Mouse (Mus musculus) urinary bladder, postnatal 14 days (tissue): ENCODE data around the gene Zmynd8.

ENCODE experiments used
- DNase-seq: peaks from one replicate; pipeline ENCODE4 v3.0.0; 2021; ENCODE audit warnings: low spot score

The Zmynd8 gene

DNA sequence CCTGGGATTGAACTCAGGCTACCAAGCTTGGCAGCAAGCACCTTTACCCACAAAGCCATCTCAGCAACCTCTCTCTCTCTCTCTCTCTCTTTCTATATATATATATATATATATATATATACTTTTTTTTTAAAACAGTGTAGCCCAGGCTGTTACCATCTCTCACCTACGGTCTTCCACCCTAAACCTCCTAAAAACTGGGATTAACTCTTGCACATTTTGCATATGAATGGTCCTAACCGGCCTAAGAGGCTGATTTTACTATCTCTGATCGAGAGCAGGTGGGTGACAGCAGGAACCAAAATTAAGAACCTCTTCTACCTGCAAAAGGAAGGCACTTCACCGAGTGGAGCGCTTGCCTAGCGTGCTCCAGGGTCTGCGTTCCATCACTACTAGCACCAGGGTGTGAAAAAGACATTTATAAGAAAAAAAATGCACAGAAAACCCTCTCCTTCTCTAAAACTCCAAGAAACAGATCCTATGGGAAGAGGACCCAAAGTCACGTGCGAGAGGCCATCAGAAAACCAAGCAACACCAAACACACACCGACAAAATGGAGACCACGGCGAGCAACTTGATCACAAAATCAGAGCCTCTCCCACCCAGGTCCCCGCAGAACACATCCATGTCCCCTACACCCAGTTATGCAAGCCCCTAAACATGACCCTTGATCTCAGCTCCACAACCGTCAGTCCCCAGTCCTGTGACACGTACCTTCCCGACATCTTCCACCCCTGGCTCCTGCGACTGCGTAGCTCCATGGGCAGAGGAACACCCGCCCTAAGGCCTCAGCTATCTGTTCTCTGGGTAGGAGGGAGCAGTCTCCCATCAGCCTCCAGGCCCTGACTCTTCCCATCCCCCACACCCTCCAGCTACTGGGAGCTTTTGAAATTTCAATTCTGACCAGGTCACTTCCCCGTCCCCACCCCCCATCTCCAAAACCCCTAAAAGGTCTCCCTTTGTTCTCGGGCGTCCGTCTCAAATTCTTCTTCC lies at the start of gene Zmynd8:
Zmynd8 (minus strand) TSS at position 815 of the 993 bp plus-strand sequence.
- DNase-seq: no peak

DNA sequence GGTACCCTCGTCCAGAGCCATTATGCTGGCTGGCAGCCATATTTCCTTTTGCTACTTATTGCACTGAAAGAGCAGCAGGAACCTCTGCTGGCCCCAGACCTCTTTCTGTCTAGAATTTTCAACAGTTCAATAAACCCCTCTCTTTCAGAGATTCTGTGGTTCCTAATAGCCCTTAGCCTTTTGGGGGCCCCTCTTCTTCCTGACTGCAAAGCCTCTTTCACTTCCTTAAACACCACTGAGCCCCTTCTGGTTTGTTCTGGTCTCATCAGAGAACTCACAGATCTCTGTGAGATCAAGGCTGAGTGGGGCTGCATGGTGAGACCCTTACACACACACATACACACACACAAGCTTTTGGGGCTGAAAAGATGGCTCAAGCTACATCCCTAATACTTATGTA lies 49.2 kb upstream of the Zmynd8 start:
- no peak for DNase-seq

DNA sequence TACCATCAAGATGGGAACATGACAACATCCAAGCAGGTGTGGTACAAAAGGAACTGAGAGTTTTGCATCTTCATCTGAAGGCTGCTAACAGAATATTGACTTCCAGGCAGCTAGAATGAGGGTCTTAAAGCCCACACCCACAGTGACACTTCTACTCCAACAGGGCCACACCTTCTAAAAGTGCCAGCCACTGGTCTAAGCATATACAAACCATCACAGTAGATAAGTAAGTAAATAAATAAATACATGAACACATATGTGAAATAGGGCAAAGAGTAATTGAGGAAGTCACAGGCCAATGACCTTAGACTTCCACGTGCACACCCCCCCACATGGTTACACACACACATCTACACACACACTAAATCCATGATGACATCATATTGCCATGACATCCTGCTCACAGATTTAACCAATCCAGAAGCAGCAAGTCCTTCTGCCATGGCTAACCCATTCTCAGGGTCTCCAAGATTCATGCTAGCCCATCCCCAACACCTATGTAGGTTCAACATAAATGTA lies 47.3 kb upstream of the Zmynd8 start:
- no peak for DNase-seq

DNA sequence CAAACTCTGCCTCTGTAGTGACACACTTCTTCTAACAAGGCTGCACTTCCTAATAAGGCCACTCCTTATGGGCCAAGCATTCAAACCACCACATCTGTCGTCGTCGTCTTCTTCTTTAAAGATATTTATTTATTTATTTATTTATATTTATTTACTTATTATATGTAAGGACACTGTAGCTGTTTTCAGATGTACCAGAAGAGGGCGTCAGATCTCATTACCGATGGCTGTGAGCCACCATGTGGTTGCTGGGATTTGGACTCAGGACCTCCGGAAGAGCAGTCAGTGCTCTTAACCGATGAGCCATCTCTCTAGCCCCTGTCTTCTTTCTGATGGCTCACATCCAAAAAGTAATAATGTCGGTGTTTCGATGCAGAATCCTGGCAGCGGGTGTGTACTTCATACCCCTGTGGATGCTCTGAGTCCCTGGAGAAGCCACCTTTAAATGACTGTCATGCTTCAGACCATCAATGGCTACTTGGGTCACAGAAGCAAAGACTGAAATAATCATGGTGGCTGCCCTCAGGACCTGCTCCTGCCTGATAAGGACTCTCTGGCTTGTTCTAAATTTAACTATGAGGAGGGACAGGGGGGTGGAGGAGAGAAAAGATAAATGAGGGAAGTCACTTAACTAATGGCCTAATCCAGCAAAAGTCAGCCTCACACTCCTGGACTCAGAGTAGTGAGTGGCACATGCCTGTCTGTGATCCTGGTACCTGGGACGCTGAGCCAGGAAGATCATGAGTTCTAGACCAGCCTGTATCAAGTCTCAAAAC lies 45.9 kb upstream of the Zmynd8 start:
- DNase-seq: no peak

DNA sequence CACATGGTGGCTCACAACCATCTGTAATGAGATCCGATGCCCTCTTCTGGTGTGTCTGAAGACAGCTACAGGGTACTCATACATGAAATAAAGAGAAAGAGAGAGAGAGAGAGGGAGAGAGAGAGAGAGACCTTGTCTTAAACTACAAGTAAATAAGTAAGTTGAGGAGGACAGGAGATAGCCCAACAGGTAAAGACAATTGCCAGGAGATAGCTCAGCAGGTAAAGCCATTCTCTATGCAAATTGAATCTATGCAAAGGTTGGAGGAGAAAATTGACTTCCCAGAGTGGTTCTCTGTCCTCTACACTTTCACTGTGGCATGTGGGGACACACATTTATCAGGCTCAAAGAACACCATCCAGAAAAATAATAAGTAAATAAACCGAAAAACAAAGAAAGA lies 44.3 kb upstream of the Zmynd8 start:
- no peak for DNase-seq

DNA sequence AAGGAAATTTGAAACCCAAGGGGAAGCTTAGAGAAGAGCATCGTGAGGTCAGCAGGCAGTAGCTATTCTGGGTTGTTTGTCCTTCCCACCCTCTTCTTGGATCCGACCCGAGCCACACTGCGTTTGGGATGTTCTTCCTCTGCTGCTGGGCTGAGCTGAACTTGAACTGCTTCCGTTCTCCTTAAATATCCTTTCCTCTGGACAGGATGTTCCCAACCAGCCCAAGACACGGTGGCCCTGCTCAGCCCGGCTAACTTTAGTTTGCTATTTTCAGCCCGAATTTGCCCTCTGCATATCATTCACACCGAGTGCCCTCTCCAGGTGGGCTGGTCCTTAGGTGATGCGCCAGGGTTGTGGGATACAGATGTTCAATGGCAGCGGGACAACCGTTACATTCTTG lies 37.3 kb upstream of the Zmynd8 start:
- peak; percentile 42 for DNase-seq

DNA sequence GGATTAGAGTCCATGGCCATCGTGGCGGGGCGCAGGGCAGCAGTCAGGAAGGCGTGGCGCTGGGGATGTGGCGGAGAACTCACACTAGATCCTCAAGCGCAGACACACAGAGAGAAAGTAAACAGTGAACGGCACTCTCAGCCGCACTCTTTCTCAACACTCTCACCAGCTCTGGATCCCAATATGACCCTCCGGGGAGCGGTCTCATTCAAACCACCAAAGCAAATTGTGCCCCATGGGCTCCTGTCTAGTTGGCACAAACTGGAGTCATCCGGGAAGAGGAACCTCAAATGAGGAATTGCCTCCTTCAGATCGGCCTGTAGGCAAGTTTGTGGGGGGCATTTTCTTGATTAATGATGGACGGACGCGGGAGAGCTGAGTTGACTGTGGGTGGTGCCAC lies 28.9 kb upstream of the Zmynd8 start:
- no peak for DNase-seq

DNA sequence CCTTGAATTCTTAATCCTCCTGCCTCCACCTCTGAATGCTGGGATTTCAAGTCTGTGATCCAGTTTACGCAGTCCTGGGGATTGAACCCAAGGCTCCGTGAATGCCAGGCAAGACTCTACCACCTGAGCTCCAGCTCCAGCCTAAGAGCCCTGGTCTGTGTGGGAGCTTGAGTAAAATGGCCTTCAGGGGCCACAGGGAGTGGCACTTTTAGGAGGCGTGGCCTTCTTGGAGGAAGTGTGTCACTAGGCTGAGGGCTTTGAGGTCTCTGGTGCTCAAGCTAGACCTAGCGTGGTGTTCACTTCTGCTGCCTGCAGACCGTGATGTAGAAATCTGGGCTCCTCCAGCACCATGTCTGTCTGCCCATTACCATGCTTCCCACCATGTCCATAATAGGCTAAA lies 27.4 kb upstream of the Zmynd8 start:
- no peak for DNase-seq

DNA sequence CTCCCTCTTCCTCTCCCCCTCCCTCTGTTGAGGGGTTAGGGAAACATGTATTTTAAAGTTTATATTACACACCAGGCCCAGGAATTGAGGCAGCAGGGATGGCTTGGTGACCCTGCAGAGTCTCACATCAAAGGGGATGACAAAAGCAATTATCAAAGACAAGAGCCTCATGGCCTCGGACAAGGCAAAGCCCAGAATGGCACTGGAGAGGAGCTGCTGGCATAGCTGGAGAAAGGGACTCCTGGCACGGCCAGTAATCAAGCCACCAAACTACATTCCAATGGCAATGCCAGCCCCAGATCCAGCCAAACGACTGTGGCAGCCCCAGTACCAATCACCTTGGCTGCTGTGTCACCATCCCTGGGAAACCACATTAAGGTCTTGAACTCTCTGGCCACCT lies 26.3 kb upstream of the Zmynd8 start:
- no peak for DNase-seq

DNA sequence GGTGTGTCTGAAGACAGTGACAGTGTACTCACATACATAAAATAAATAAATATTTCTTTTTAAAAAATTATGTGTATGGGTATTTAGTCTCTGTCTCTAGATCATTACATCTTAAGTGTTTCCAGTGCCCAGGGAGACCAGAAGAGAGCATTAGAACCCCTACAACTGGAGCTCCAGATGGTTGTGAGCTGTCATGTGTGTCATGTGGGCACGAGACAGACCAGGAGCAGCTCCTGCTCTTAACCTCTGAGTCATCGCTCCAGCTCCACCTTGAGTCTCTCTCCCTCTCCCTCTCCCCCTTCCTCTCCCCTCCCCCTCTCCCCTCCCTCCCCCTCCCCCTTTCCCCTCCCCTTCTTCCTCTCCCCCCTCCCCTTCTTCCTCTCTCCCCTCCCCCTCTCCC lies 25.9 kb upstream of the Zmynd8 start:
- no peak for DNase-seq

DNA sequence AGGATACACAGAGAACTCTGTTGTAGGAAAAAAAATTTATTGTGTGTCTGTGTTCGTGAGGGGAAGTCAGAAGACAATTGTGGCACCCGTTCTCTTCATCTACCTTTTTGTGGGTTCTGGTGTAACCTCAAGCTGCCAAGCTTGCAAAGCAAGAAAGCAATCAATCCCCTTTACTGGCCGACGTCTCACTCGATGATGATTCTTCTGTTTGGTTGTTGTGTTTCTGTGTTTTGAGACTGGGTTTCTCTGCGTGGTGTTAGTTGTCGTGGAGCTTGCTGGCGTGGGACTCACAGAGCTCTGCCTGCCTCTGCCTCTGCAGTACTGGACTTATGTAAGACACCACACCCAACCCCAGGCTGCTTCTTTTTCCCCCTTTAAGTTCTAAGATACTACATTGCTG lies 24.9 kb upstream of the Zmynd8 start:
- DNase-seq: no peak

DNA sequence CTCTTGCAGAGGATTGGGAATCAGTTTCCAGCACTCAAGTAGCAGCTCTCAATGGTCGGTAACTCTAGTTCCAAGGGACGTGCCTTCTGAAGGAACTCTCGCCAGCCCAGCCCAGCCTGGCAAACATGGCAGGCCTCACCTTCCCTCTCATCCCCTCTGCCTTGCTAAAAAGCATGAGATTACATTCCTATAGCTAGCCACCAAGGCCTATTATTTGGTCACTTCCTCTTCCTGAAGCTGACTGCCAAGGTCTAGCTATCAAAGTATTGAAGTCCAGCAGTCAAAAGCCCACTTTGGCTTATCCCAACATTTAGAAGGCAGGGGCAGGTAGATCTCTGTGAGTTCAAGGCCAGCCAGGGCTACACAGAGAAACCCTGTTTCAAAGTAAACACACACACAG lies 24.2 kb upstream of the Zmynd8 start:
- DNase-seq: no peak

DNA sequence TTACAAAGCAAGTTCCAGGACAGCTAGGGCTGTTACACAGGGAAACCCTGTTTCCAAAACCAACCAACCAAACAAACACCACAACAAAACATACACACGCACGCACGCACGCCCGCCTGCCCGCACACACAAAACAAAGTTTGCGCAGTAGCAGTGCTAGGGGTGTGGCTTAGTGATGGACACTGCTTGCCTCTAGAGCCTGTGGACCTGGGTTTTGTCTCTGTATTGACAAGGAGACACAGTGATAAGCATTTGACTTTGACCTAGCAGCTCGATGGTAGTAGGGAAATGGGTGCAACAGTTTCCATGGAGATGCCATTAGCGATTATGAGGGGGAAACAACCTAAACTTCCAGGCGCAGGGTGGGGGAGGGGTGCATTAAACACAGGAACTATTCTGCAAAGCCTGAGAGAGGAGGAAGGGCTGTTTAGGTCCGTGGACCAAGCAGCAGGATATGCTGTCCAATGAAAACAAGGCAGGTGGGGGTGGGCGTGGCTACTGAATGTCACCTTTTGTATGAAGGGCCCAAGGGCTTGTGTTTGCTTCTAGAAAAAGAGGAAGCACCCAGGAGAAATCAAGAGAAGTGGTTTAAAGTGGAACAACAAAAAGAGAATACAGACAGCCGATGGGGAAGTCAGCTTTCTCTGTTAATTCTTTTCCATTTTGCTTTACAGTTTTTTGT lies 23.4 kb upstream of the Zmynd8 start:
- DNase-seq: no peak

DNA sequence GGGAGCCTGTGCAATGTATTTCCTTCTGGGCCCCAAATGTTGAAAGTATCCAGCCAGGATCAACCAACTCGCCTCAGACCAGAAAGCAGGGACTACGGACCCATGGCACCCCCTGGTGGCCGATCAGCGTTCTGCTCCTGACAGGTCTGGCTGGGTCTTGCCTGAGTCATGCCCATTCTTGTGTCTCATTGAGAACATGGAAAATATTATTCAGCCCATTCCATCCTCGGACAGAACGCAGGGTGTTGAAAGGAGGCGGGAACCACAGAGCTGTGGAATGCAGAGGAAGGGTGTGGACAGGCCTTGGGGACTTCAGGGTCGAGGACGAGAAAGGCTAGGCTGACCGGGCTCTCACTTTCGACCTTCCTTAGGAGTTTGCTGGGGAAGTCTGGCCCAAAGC lies 15.5 kb upstream of the Zmynd8 start:
- DNase-seq: peak; percentile 96

DNA sequence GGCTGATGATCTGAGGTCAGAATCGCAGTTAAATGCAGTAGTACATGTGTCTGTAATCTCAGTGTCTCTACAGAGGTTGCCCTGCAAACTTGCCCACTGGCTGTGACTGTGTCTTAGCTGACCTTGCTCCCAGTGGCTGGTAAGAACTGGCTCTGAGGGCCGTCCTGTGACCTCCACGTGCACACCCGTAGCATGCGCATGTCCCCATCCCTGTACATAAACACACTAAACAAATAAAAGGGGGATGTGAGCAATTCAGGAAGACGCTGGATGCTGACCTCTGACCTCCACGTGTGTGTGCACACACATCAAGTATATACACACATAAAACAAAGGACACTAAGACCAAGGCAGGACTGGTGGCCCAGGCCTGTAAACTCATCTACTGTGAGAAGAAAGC lies 14.3 kb upstream of the Zmynd8 start:
- no peak for DNase-seq

DNA sequence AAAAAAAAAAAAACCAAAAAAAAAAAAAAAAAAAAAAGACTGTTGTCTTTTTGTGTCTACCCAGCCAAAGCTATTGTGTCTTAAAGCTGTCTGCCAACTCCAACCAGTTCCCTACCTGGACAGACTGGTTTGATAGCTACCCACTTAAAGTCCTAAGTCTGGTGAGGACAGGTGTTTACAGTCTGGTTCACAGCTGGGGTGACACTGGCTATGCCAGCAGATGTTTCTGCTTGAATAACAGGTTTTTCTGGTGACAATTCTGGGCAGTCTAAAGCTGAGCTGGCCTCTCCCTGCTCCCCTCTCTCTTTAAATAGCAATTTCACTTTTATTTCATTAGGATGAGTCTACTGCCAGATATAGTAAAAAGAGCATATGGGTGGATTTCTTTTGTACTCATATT lies 10.9 kb upstream of the Zmynd8 start:
- DNase-seq: peak; percentile 65

DNA sequence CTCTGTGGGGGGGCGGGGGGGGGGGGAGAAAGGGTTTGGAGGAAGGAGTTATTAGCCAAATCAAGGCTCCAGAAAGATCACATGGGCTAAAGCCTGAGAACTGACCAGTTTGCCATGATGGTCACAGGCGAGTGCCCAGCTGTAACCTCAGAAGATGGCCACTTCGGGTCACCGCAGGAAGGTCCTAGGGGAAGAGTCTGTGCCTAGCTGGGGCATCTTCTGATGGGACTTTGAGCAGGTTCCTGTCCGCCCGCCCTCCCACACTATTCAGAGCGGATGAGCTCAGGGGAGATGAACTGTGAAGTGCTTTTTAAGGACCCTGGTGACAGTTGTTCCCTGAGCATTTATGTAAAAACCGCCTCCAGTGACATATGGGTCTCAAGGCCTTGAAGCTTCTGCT lies 8.4 kb upstream of the Zmynd8 start:
- no peak for DNase-seq

DNA sequence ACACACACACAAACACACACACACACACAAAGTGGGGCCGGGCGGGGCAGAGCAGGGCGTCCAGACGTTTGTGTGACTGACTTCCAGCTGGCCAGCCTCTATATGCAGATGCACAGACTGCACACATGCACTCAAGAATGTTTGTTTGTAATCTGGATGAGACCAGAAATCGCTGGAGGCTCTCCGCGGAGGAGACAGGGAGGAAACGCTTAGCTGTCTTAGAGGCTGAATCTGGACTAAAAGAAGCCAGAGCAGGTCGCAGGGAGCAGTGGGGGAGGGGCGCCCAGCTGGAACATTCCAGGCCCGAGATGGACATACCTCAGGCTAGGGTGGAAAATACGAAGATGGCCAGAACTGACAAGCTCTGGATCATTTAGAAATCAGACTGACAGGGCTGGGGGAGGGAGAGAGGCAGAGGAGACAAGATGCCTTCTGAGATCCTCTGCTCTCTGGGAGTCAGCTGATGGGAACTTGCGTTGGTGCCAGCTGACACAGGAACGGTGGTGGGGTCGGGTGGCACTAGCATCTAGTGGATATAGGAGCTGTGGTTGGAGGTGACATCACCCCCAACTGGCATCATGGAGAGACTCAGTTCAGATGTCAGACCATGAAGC lies 7.6 kb upstream of the Zmynd8 start:
- DNase-seq: peak; percentile 57

DNA sequence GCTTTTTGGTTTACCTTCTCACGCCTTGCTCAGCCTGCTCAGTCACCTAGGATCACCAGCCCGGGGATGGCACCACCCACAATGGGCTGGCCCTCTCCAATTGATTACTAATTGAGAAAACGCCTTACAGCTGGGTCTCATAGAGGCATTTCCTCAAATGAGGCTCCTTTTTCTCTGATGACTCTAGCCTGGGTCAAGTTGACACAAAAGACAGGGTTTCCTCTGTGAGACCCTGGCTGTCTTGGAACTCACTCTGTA lies 2.2 kb upstream of the Zmynd8 start:
- no peak for DNase-seq

DNA sequence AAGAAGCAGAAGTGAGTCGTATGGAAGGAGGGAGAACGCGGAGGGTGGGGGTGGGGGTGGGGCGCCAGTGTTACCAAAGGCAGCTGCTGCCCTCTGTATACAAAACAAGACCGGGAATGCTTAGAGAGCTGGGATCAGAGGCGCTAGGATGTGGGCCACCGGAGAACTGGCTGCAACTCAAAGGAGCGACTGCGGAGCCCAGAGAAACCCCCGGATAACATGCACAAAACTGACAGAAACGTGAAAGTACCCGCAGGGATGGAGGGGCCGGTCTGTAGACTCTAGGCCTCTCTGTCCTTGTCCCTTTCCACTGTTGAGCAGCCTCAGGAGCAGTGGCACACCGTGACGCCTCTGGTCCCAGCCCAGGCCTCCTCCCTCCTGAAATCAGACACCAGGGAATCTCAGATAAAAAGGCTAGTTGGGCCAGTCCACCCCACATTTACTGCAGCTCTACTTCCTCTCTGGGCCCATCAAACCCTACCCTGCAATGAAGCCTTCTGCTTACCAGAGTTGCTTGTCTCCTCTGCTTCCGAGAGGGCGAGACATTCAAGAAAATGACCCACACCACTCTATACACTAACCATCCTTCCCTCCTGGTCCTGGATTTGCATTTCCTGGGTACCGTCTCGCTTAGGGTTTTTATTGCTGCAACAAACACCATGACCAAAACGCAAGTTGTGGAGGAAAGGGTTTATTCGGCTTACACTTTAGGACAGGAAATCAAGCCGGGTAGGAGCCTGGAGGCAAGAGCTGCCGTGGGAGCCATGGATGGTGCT lies 1.7 kb upstream of the Zmynd8 start:
- peak; percentile 60 for DNase-seq

DNA sequence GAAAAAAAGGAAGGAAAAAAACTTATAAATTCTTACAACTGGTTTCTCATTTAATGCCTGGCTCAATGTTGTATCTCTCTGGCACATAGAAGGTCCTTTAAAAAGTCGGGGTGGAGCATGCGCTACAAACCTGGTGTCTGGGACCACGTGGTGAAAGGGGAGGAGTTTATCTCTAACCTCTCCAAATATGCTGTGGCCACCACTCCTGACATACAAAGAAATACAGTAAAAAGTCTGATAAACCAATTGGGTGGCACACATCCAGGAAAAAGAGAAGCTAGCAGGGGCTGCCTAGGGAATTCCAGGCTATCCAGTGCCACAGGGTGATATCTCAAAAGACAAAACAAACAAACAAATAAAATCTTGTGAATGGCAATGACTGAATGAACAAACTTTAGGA lies 1.1 kb upstream of the Zmynd8 start:
- DNase-seq: no peak

DNA sequence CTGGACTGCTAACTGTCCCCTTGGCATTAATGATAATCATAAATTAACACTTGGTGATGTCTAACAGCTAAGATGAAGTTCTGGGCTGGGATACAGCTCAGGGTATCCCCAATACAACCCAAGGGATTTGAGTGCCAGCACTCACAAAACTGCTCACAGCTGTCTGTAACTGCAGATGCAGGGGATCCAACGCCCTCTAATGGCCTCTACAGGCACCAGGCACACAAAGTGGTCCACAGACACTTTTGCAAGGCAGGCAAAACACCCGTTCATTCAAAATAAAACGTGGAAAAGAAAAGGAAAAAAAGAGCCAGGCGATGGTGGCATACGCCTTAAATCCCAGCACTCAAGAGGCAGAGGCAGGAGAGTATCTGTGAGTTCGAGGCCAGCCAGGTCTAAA lies 658 bp upstream of the Zmynd8 start:
- no peak for DNase-seq
